Mouse (Mus musculus) midbrain, embryonic 15.5 days (tissue): ENCODE results near the gene Pde8b. TPM values are rescaled to one million over a fixed set of nuclear protein-coding genes. Genes with fewer than 3 reads are reported as not detected.

ENCODE experiments used
- ATAC-seq: fragments of 200-750 bp; cut with Nextera tagmentation; replicated peaks from 2 replicates; pipeline ENCODE4 v1.8.0; 2017; ENCODE audit warnings: moderate TSS enrichment
- H3K27ac ChIP-seq: fragments of 300-500 bp; sonication (generic); 2 replicates; pipeline ENCODE4 v1.5.1; 2015; ENCODE audit warnings: mild to moderate bottlenecking, inconsistent platforms
- H3K27me3 ChIP-seq: fragments of 300-500 bp; sonication (generic); replicated peaks from 2 replicates; pipeline ENCODE4 v1.6.1; 2015; ENCODE audit warnings: inconsistent platforms
- H3K36me3 ChIP-seq: fragments of 300-500 bp; sonication (generic); replicated peaks from 2 replicates; pipeline ENCODE4 v1.6.1; 2015; ENCODE audit warnings: inconsistent platforms
- H3K4me1 ChIP-seq: fragments of 300-500 bp; sonication (generic); 2 replicates; pipeline ENCODE4 v1.6.1; 2015; ENCODE audit warnings: inconsistent platforms
- H3K4me2 ChIP-seq: fragments of 300-500 bp; sonication (generic); 2 replicates; pipeline ENCODE4 v1.6.1; 2015; ENCODE audit warnings: inconsistent platforms, mild to moderate bottlenecking, moderate library complexity
- H3K4me3 ChIP-seq: fragments of 300-500 bp; sonication (generic); 2 replicates; pipeline ENCODE4 v1.5.1; 2015; ENCODE audit warnings: mild to moderate bottlenecking, inconsistent platforms
- H3K9ac ChIP-seq: fragments of 300-500 bp; sonication (generic); 2 replicates; pipeline ENCODE4 v1.6.1; 2015; ENCODE audit warnings: mild to moderate bottlenecking, inconsistent platforms
- H3K9me3 ChIP-seq: fragments of 300-500 bp; sonication (generic); 2 replicates; pipeline ENCODE4 v1.6.1; 2016; ENCODE audit warnings: inconsistent platforms
- WGBS: fragments of 180-500 bp; shearing (Covaris S2); methylation state at CpG from one replicate; pipeline ENCODE4 v1.1.7; 2015; ENCODE audit warnings: mixed read lengths; 5-methylcytosine and 5-hydroxymethylcytosine counted together
- polyA plus RNA-seq: library from polyadenylated mRNA; unstranded; fragments of >200 nt; fragmentation: Nextera tagmentation; extraction: Ambion mirVana; gene quantifications from 2 replicates; pipeline ENCODE4 v1.2.1, GENCODE M21; 2015

Gene Pde8b
- polyA plus RNA-seq = 6.9 and 7.0 TPM in 2 replicates

DNA sequence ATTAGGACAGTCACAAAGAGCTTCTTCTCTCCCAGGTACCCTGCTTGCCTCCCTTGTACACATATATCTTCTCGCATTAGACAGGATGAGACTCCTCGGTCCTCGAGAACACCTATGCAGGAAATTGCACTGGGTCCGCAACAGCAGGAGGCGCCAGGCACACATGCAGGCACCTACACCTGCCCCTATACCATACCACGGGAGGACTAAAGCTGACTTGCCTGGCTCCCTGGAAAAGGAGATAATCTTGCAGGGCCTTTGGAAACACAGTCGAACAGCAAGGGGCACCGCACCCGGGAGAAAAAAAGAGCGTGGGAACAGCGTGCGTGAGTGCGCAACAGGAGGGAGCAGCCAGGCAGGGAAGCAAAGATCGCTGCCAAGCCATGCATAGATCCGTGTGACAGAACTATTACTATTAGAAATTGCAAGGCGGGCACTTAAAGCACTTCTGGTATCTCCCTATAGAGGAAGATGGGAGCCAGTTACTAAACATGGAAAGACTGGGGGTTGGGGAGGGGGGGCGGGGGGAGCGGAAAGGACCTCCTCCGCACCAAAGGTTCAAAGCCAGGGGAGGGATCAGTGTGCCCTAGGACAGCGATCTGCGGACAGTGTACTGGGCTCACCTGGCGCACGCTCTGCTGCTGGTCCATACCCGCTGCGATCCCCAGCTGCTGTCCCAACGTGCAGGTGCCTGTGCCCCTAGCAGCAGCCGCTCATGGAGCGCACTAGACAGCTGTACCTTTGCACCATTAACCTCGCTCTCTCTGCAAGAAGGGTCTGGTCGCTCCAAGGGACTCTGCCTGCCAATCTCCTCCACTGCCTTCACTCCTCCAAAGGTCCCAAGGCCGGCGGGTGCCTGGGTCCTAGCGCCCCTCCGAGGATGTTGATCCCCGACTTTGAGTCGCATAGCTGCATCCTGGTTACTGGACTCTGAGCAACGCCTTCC is at the start of gene Pde8b:
Pde8b (minus strand) TSS at position 826 of the 946 bp plus-strand sequence.
- Histone ChIP-seq H3K4me1 (peaks cover 10% of the 10 kb centered on the region), H3K9me3 (no peaks in the 10 kb centered on the region), H3K4me3 (peak within 1 kb of the TSS; percentile 44), H3K9ac (peak within 1 kb of the TSS; percentile 46), H3K27ac (no peak within 1 kb of the TSS), H3K36me3 (no peaks in the 10 kb centered on the region), H3K4me2 (peak within 1 kb of the TSS; percentile 91), H3K27me3 (0 out of 2 replicates have a peak, but pooled peaks cover 15% of the 10 kb centered on the region)
- WGBS = 3% methylated on average over 37 of the region's 37 CpGs
- peak; percentile 63 for ATAC-seq

DNA sequence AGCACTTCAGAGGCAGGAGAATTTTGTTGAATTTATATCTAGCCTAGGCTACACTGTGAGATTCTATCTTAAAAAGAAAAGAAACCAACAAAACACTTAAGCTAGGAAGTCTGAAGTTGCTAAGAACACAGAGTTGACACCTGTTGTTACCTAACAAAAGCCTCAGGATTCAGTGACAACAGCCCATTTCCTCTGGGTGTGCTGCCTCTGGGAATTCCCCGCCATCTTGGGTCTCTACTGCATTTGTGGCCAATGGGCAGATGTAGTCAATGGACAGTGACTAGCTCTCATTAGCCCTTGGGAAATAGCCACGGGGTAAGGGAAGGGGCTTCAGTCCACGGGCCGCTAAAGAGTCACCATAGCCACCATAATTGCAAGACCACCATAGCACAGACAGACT is 41.8 kb upstream of the Pde8b start:
- 67% methylated on average over 4 of the region's 4 CpGs for WGBS
- Histone ChIP-seq H3K36me3 (no peaks in the 10 kb centered on the region), H3K9me3 (no peaks in the 10 kb centered on the region), H3K4me1 (no peaks in the 10 kb centered on the region), H3K27me3 (no peaks in the 10 kb centered on the region), H3K4me3 (no peak overlapping the region), H3K9ac (no peak overlapping the region), H3K4me2 (no peak overlapping the region), H3K27ac (no peak overlapping the region)
- no peak for ATAC-seq

DNA sequence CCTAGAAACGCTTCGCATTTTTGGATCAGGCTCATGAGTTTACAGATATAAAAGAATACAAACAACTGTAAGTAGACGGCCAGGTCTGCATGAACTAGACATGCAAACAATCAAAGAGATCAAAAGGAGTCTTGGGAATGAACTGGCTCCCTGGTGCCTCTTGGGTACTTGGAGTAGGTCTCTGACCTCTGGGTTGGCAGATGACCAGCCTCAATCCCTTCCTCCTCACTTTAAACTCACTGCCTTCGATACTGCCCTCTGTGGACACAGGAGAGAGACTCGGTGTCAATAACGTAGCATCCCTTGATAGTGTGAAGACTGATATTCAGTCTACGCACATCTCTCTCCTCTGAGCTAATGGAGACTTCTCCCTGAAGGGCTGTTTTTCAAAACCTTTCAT is 37.9 kb upstream of the Pde8b start:
- Histone ChIP-seq H3K4me3 (no peak overlapping the region), H3K27me3 (no peaks in the 10 kb centered on the region), H3K36me3 (no peaks in the 10 kb centered on the region), H3K9me3 (no peaks in the 10 kb centered on the region), H3K27ac (no peak overlapping the region), H3K4me2 (no peak overlapping the region), H3K9ac (no peak overlapping the region), H3K4me1 (no peaks in the 10 kb centered on the region)
- WGBS = 77% methylated on average over 7 of the region's 7 CpGs
- no peak for ATAC-seq

DNA sequence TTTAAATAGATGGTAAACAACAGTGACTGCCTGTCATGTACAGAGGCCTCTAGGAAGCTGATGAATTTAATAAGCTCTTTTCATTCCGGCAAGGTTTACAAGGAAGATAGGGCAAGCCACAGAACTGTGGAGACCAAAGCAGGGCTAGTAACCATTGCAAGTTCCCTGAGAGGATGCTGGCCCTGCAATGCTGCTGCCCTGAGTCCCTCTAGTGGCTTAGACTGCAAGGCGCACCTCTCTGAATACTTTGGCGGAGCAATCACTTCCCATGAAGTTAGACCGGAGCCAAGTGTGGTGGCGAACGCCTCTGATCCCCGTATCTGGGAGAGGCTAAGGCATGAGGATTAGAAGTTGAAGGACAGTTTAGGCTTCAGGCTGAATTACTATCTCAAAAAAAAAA is 36.9 kb upstream of the Pde8b start:
- Histone ChIP-seq H3K9me3 (no peaks in the 10 kb centered on the region), H3K27me3 (no peaks in the 10 kb centered on the region), H3K27ac (no peak overlapping the region), H3K9ac (no peak overlapping the region), H3K4me1 (no peaks in the 10 kb centered on the region), H3K36me3 (no peaks in the 10 kb centered on the region), H3K4me3 (no peak overlapping the region), H3K4me2 (no peak overlapping the region)
- ATAC-seq = peak; percentile 89
- 2% methylated on average over 7 of the region's 7 CpGs for WGBS

DNA sequence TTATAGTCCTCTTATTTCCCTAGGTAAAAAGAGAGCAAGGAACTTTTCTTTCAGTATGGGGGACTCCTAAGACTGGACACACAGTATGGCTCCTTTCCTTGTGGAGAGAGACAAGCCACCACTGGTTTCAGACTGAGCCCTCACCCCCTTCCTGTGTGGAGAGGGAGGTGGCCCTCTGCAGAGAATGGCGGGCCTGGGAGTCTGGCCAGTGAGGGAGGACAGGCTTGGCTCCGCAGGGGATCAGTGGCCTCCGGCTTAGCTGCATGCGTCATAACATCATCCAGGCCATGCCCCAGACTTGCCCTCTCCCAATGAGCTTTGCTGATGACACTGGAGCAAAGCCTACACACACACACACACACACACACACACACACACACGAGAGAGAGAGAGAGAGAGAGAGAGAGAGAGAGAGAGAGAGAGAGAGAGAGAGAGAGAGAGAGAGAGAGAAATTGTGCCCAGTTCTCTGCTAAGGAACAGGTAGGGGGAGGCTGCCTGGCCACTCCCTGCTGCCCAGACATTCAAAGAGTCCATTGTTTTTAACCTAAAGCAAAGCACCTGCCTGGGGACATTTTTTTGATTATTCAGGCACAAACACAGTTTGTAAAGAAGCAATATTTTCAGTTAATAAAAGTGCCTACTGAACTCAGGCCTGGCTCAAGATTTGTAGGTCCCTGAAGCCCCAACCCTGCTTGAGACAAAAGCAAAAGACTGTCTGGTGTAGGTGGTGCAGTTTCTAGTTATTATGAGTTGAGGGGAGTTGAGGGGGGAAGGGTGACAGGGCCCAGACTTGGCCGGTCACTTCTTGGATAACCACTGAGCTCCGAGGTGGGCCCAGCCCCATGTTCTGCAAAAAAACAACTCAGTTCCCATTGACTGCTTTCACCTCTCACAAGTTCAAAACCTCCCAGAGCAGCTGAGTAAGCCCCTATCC is 31.9 kb upstream of the Pde8b start:
- Histone ChIP-seq H3K9ac (no peak overlapping the region), H3K4me3 (no peak overlapping the region), H3K4me1 (no peaks in the 10 kb centered on the region), H3K4me2 (no peak overlapping the region), H3K36me3 (no peaks in the 10 kb centered on the region), H3K9me3 (no peaks in the 10 kb centered on the region), H3K27me3 (no peaks in the 10 kb centered on the region), H3K27ac (no peak overlapping the region)
- WGBS = 39% methylated on average over 6 of the region's 7 CpGs
- no peak for ATAC-seq

DNA sequence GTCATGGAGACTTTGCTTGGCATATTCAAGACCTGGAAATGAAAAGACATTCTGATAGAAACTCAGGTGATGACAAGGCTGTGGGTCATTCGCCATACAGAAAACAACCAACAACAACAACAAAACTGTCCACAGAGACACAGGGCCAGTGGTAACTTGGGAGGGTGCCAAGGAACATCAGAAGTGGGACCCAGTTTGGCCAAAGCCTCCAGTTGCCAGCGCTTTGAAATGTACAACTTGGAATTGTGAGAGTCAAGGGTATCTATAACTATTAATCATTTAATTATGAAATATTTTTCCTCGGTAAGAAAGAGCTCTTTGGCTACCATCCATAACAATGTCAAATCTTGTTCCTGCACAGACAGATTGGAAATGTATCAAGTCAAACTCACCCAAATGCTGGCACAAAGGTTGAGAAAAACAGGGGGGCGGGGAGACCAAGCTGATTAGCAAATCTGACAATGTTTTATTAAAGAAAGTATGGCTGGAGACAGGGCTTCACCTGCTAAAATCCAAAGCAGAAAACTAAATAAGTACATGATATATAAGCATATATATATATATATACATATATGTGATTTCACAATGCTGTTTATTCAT is 28.4 kb upstream of the Pde8b start:
- H3K9me3 ChIP-seq = no peaks in the 10 kb centered on the region
- H3K27me3 ChIP-seq = no peaks in the 10 kb centered on the region
- no peaks in the 10 kb centered on the region for H3K4me1 ChIP-seq
- H3K9ac ChIP-seq = no peak overlapping the region
- ATAC-seq = no peak
- no peak overlapping the region for H3K27ac ChIP-seq
- no peaks in the 10 kb centered on the region for H3K36me3 ChIP-seq
- no peak overlapping the region for H3K4me3 ChIP-seq
- WGBS = 88% methylated on average over 4 of the region's 4 CpGs
- H3K4me2 ChIP-seq = no peak overlapping the region

DNA sequence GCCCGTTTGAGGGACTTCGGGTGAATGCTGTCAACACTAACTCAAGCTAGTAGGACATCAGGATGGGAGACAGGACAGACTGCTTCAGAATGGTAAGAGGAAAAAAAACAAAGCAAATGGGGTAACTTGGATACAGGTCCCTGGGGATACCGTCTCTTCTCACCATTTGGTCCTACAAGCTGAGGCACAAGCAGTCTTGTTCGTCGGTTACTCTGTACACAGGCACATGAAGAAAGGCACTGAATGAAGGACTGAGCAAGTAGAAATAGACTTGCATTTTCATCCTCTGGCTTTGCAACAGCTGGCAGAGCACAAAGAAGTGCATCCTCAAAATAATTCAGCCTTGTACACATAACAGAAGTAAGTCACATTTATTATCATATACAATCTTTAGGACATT is 14.6 kb upstream of the Pde8b start:
- no peaks in the 10 kb centered on the region for H3K9me3 ChIP-seq
- H3K27me3 ChIP-seq = no peaks in the 10 kb centered on the region
- H3K4me1 ChIP-seq = no peaks in the 10 kb centered on the region
- no peak for ATAC-seq
- H3K9ac ChIP-seq = no peak overlapping the region
- H3K4me2 ChIP-seq = no peak overlapping the region
- H3K27ac ChIP-seq = no peak overlapping the region
- 88% methylated on average over 5 of the region's 5 CpGs for WGBS
- no peaks in the 10 kb centered on the region for H3K36me3 ChIP-seq
- no peak overlapping the region for H3K4me3 ChIP-seq

DNA sequence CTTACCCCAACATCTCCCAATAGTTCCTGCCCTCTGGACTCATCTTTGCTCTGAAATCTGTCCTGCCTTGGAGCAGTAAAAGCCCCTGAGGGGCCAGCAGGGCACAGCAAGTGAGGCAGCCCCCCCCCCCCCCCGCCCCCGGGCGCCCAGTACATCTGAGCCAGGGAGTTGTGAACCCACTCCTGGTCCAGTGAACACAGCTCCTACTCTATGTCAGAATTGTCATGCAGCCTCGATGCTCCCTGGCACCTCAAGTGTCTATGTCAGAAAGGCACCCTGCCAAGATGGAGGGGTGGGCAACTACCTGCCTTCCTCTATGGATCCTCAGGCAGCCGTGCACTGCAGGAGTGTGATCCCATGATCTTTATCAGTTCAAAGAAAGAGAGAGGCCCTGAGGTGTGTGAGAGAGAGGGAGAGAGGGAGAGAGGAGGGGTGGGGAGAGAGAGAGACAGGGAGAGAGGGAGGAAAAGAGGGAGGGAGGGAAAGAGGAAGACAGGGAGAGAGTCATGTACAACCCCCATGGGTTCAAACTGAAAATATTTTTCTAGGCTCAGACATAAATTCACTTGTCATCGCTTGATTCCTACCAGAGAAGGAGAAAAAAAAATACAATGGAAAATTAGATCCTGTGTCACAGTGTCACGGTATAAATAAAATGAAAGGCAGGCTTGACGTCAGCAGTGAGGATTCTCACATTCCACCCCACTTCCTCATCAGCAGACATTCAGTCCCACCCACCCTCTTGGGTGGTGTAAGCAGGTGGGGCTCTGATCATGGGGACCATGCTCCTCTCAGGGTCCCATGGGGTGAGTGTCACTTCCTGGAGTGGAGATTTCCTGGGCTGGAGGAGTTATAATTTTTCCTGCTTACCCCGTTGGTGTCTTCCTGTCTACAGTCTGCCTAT is 11.0 kb upstream of the Pde8b start:
- Histone ChIP-seq H3K4me1 (no peaks in the 10 kb centered on the region), H3K4me3 (no peak overlapping the region), H3K36me3 (no peaks in the 10 kb centered on the region), H3K9me3 (no peaks in the 10 kb centered on the region), H3K27me3 (no peaks in the 10 kb centered on the region), H3K9ac (no peak overlapping the region), H3K27ac (no peak overlapping the region), H3K4me2 (no peak overlapping the region)
- ATAC-seq = no peak
- 69% methylated on average over 9 of the region's 9 CpGs for WGBS

DNA sequence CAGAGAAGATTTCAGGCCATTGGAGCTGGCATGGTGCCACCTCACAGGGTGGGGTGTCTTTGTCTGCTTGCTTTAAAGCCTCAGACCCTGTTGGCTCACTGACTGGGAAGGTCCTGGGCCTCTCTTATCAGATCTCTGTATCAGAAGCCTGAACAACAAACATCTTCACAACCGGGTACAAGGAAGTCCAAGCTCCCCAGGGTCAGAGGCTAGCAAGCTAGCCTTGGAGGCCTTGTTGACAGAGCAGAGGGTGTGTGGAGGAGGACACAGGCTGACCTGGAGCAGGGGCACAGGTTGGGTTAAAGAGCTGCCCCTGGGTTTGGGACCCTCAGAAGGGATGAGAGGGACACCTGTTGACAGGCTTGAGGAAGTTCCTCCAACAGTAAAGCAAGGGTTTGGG is 10.3 kb upstream of the Pde8b start:
- Histone ChIP-seq H3K4me2 (no peak overlapping the region), H3K9me3 (no peaks in the 10 kb centered on the region), H3K27ac (no peak overlapping the region), H3K36me3 (no peaks in the 10 kb centered on the region), H3K27me3 (no peaks in the 10 kb centered on the region), H3K4me3 (no peak overlapping the region), H3K9ac (no peak overlapping the region), H3K4me1 (no peaks in the 10 kb centered on the region)
- WGBS = 66% methylated on average over 1 of the region's 1 CpGs
- no peak for ATAC-seq

DNA sequence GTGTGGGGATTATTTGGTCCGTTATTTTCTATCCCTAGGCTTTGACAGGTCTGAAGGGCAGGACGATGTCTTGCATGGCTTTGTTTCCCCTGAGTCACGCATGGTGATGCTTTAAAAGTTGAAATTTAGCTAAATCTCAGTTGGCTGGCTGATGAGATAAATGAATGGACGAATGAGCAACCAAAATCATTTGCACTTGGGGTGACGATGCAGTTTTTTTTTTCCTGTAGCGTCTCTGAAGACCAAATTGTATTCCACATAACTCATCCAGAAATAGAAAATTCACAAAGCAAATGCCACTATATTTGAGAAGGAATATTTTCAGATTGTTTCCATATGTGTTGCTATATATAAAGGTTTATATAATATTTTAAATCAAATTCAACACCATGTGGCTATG is 6.9 kb upstream of the Pde8b start:
- ATAC-seq = no peak
- Histone ChIP-seq H3K4me2 (no peak overlapping the region), H3K4me1 (no peaks in the 10 kb centered on the region), H3K4me3 (no peak overlapping the region), H3K27ac (no peak overlapping the region), H3K27me3 (no peaks in the 10 kb centered on the region), H3K9me3 (no peaks in the 10 kb centered on the region), H3K9ac (no peak overlapping the region), H3K36me3 (no peaks in the 10 kb centered on the region)
- WGBS = 90% methylated on average over 6 of the region's 6 CpGs

DNA sequence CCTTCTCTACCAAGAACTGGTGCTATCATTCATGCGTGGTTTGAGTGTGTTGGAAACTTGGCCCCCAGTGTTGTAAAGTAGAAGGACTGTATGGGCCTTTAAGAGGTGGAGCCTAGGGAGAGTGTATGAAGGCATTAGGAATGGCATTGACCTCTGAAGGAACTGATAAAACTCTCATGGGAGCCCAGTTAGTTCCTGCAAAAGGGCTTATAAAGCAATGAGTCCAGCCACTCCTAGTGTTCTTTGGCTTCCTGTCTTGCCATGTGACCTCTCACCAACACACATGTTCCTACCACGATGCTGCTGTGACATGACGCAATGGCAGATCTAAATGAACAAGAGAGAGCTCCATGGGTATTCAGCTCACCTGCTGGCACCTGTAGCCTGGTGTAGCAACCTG is 4.9 kb upstream of the Pde8b start:
- Histone ChIP-seq H3K4me2 (no peak overlapping the region), H3K27me3 (0 out of 2 replicates have a peak, but pooled peaks cover 8% of the 10 kb centered on the region), H3K9me3 (no peaks in the 10 kb centered on the region), H3K36me3 (no peaks in the 10 kb centered on the region), H3K9ac (no peak overlapping the region), H3K4me3 (no peak overlapping the region), H3K27ac (no peak overlapping the region), H3K4me1 (peaks cover 4% of the 10 kb centered on the region)
- 88% methylated on average over 3 of the region's 3 CpGs for WGBS
- no peak for ATAC-seq
